ENCODE assay signal across 40 mouse cellular contexts in the genomic region with DNA sequence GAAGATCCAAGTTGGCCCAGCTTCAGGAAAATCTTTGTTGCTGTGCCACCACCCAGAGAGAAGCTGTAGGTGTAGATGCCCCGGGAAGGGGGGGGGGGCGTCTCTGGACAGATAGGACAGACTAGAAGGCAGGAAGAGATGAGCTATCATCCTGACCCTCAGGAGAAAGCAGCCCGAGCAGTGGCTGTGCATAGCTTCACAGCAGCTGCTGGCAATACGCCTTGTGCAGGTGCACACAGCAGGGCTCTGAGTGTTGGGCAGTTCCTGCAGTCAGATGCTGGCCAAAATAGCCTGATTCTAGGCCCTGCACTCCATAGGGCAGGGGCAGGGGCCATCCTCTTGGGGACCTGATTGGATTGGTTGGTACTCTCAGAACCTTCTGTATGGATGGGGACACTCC. TPM values are rescaled to one million over a fixed set of nuclear protein-coding genes. Genes with fewer than 3 reads are reported as not detected.
DNase-seq lines count a peak whose midpoint lies in the region; ATAC-seq and TF ChIP-seq lines count a peak whose summit lies in the region.
"Had no signal": no experiment of that assay in that cellular context is flagged by ENCODE, and none has a peak within 500 bp of the region (broad histone marks: within the 10 kb centered on the region; RNA-seq: fewer than 3 reads in every experiment).

No protein-coding gene starts in this region.

- peak; percentile 55 to 65 for DNase-seq in cerebellum, postnatal 10 days
- no peak for DNase-seq in cerebellum, adult 9-11 months
- peak; percentile 10 for DNase-seq in hindbrain, postnatal 0 days (ENCODE audit: low spot score)
- no peak for DNase-seq in hindbrain, embryonic 11.5 days (ENCODE audit: low spot score)
- no peak for DNase-seq in embryonic facial prominence, embryonic 14.5 days (ENCODE audit: low spot score)
- DNase-seq in layer of hippocampus, postnatal 10 days (ENCODE audit: low spot score in 2 of 2): no peak
- DNase-seq in spleen, adult 18-20 months: no peak
- DNase-seq: adrenal gland, postnatal 25 days; gastrocnemius, adult 2 months; gastrocnemius, postnatal 36 days; heart, adult 18-20 months; heart, postnatal 36 days; kidney, adult 11 months; kidney, postnatal 14 days; layer of hippocampus, adult 9-11 months; liver; lung, adult 2 months; lung, postnatal 10 days; right cerebral cortex, postnatal 25 days; thymus, adult 18-20 months; thymus, postnatal 25 days had no signal

- no peaks in the 10 kb centered on the region for H3K9me3 ChIP-seq in hindbrain, postnatal 0 days (ENCODE audit: low read length)
- H3K9me3 ChIP-seq in hindbrain, embryonic 11.5 days (ENCODE audit: control insufficient read depth, low read length): no peaks in the 10 kb centered on the region
- no peaks in the 10 kb centered on the region for H3K9me3 ChIP-seq in embryonic facial prominence, embryonic 14.5 days (ENCODE audit: control insufficient read depth, low read length)
- H3K9me3 ChIP-seq in stomach, embryonic 15.5 days: no peaks in the 10 kb centered on the region
- H3K9me3 ChIP-seq: forebrain, embryonic 10.5 days; forebrain, embryonic 15.5 days; hindbrain, embryonic 13.5 days; midbrain, embryonic 13.5 days; neural tube, embryonic 15.5 days had no signal

- TF ChIP-seq CTCF in hindbrain, postnatal 0 days (IDR thresholded peaks at IDR 0.05; ENCODE audit: low read depth): no peak

- no peak for ATAC-seq in hindbrain, postnatal 0 days
- no peak for ATAC-seq in hindbrain, embryonic 11.5 days (ENCODE audit: low FRiP score)
- ATAC-seq in embryonic facial prominence, embryonic 14.5 days (ENCODE audit: low read depth): no peak
- ATAC-seq in stomach, embryonic 15.5 days (ENCODE audit: insufficient read depth, low FRiP score, low read depth): no peak
- ATAC-seq: forebrain, embryonic 15.5 days; midbrain, embryonic 13.5 days had no signal

- no peaks in the 10 kb centered on the region for H3K4me1 ChIP-seq in hindbrain, postnatal 0 days (ENCODE audit: insufficient read depth, low read length)
- no peaks in the 10 kb centered on the region for H3K4me1 ChIP-seq in hindbrain, embryonic 11.5 days (replicated peaks; ENCODE audit: control insufficient read depth, insufficient read depth, low read length)
- no peaks in the 10 kb centered on the region for H3K4me1 ChIP-seq in embryonic facial prominence, embryonic 14.5 days (ENCODE audit: control insufficient read depth, insufficient read depth, low read length)
- H3K4me1 ChIP-seq in stomach, embryonic 15.5 days: no peaks in the 10 kb centered on the region; the same call in 1 of the 2 replicates
- H3K4me1 ChIP-seq: forebrain, embryonic 10.5 days; forebrain, embryonic 15.5 days; hindbrain, embryonic 13.5 days; midbrain, embryonic 13.5 days; neural tube, embryonic 15.5 days had no signal

- no peaks in the 10 kb centered on the region for H3K36me3 ChIP-seq in hindbrain, postnatal 0 days (ENCODE audit: insufficient read depth, low read length)
- no peaks in the 10 kb centered on the region for H3K36me3 ChIP-seq in hindbrain, embryonic 11.5 days (ENCODE audit: control insufficient read depth, insufficient read depth, low read length)
- no peaks in the 10 kb centered on the region for H3K36me3 ChIP-seq in embryonic facial prominence, embryonic 14.5 days (ENCODE audit: control insufficient read depth, insufficient read depth, low read length)
- H3K36me3 ChIP-seq in stomach, embryonic 15.5 days: no peaks in the 10 kb centered on the region
- H3K36me3 ChIP-seq: forebrain, embryonic 10.5 days; forebrain, embryonic 15.5 days; hindbrain, embryonic 13.5 days; midbrain, embryonic 13.5 days; neural tube, embryonic 15.5 days had no signal

- no peak overlapping the region for H3K9ac ChIP-seq in hindbrain, postnatal 0 days (replicated peaks; ENCODE audit: low read length)
- H3K9ac ChIP-seq in hindbrain, embryonic 11.5 days (ENCODE audit: low read depth, low read length): no peak overlapping the region
- H3K9ac ChIP-seq in embryonic facial prominence, embryonic 14.5 days (ENCODE audit: low read depth, low read length): no peak overlapping the region
- H3K9ac ChIP-seq in stomach, embryonic 15.5 days: no peak overlapping the region
- H3K9ac ChIP-seq: forebrain, embryonic 15.5 days; hindbrain, embryonic 13.5 days; liver, embryonic 14.5 days; midbrain, embryonic 13.5 days; neural tube, embryonic 15.5 days had no signal

- H3K4me3 ChIP-seq in hindbrain, postnatal 0 days (ENCODE audit: low read length): no peak overlapping the region
- H3K4me3 ChIP-seq in hindbrain, embryonic 11.5 days (ENCODE audit: low read depth, low read length): no peak overlapping the region
- H3K4me3 ChIP-seq in embryonic facial prominence, embryonic 14.5 days (ENCODE audit: low read depth, low read length): no peak overlapping the region
- peak overlapping the region; percentile 16 for H3K4me3 ChIP-seq in stomach, embryonic 15.5 days (replicated peaks)
- H3K4me3 ChIP-seq: forebrain, embryonic 10.5 days; forebrain, embryonic 15.5 days; gastrocnemius, adult 2 months; hindbrain, embryonic 13.5 days; midbrain, embryonic 13.5 days; neural tube, embryonic 15.5 days had no signal

- WGBS in hindbrain, postnatal 0 days: 71% methylated on average over 4 of the region's 4 CpGs
- WGBS in hindbrain, embryonic 11.5 days: 70% methylated on average over 4 of the region's 4 CpGs
- WGBS in embryonic facial prominence, embryonic 14.5 days: 63% methylated on average over 3 of the region's 4 CpGs
- 67% methylated on average over 4 of the region's 4 CpGs for WGBS in stomach, embryonic 15.5 days

- no peak overlapping the region for H3K27ac ChIP-seq in hindbrain, postnatal 0 days
- no peak overlapping the region for H3K27ac ChIP-seq in hindbrain, embryonic 11.5 days (ENCODE audit: low read depth, low read length)
- no peak overlapping the region for H3K27ac ChIP-seq in embryonic facial prominence, embryonic 14.5 days (replicated peaks; ENCODE audit: low read depth, low read length)
- H3K27ac ChIP-seq in stomach, embryonic 15.5 days: no peak overlapping the region
- H3K27ac ChIP-seq: forebrain, embryonic 10.5 days; forebrain, embryonic 15.5 days; gastrocnemius, adult 2 months; hindbrain, embryonic 13.5 days; liver, embryonic 14.5 days; macrophage; midbrain, embryonic 13.5 days; neural tube, embryonic 15.5 days had no signal

- no peaks in the 10 kb centered on the region for H3K27me3 ChIP-seq in hindbrain, postnatal 0 days (ENCODE audit: insufficient read depth, low read length)
- no peaks in the 10 kb centered on the region for H3K27me3 ChIP-seq in hindbrain, embryonic 11.5 days (ENCODE audit: control insufficient read depth, insufficient read depth, low read length)
- no peaks in the 10 kb centered on the region for H3K27me3 ChIP-seq in embryonic facial prominence, embryonic 14.5 days (replicated peaks; ENCODE audit: control insufficient read depth, insufficient read depth, low read length)
- no peaks in the 10 kb centered on the region for H3K27me3 ChIP-seq in stomach, embryonic 15.5 days (replicated peaks)
- H3K27me3 ChIP-seq: forebrain, embryonic 15.5 days; hindbrain, embryonic 13.5 days; midbrain, embryonic 13.5 days; neural tube, embryonic 15.5 days had no signal

- H3K4me2 ChIP-seq in hindbrain, postnatal 0 days (ENCODE audit: low read depth, low read length): no peak overlapping the region
- H3K4me2 ChIP-seq in hindbrain, embryonic 11.5 days (replicated peaks; ENCODE audit: low read depth, low read length): no peak overlapping the region
- H3K4me2 ChIP-seq in embryonic facial prominence, embryonic 14.5 days (ENCODE audit: low read depth, low read length): peak overlapping the region; percentile 18; the same call in 1 of the 2 replicates
- peak overlapping the region; percentile 6; the same call in 1 of the 2 replicates for H3K4me2 ChIP-seq in stomach, embryonic 15.5 days
- H3K4me2 ChIP-seq: forebrain, embryonic 15.5 days; heart, embryonic 11.5 days; hindbrain, embryonic 13.5 days; midbrain, embryonic 13.5 days; neural tube, embryonic 15.5 days had no signal

RNA-seq across cellular contexts. Expression of gene Anxa8, which starts 1.0 kb away (rescaled TPM):
- 0.11 TPM in 1 of 2 replicates, not detected in the other for total RNA-seq in hindbrain, postnatal 0 days (2014; rRNA removed)
- polyA plus RNA-seq in hindbrain, postnatal 0 days (2015; fragmentation: Nextera tagmentation; extraction: Ambion mirVana): 0.37 and 0.90 TPM in 2 replicates
- 1.5 and 1.8 TPM in 2 replicates for polyA plus RNA-seq in hindbrain, embryonic 11.5 days (2014; fragmentation: Nextera tagmentation; extraction: Ambion mirVana)
- polyA plus RNA-seq in embryonic facial prominence, embryonic 14.5 days (2014; fragmentation: Nextera tagmentation; extraction: Ambion mirVana): 25.3 and 34.6 TPM in 2 replicates
- 27.8 and 40.7 TPM in 2 replicates for polyA plus RNA-seq in stomach, embryonic 15.5 days (2015; fragmentation: Nextera tagmentation; extraction: Ambion mirVana)
- 1 to 10 TPM in 1 of 2 experiments, under 1 TPM in 1; 0.83 to 1.1 TPM for total RNA-seq in layer of hippocampus, postnatal 10 days (2021)
- total RNA-seq: common myeloid progenitor, adult 5-6 weeks; megakaryocyte-erythroid progenitor cell, adult 5-6 weeks had no signal
- polyA plus RNA-seq: forebrain, embryonic 15.5 days; hindbrain, embryonic 13.5 days; macrophage; midbrain, embryonic 13.5 days had no signal

RNA-seq across cellular contexts. Expression of gene A630023A22Rik, which starts 15.7 kb away (rescaled TPM):
- 2.2 TPM in 1 of 2 replicates, not detected in the other for total RNA-seq in hindbrain, postnatal 0 days (2014; rRNA removed)
- not detected in 2 replicates for polyA plus RNA-seq in hindbrain, postnatal 0 days (2015; fragmentation: Nextera tagmentation; extraction: Ambion mirVana)
- not detected in 2 replicates for polyA plus RNA-seq in hindbrain, embryonic 11.5 days (2014; fragmentation: Nextera tagmentation; extraction: Ambion mirVana)
- polyA plus RNA-seq in embryonic facial prominence, embryonic 14.5 days (2014; fragmentation: Nextera tagmentation; extraction: Ambion mirVana): not detected in 2 replicates
- polyA plus RNA-seq in stomach, embryonic 15.5 days (2015; fragmentation: Nextera tagmentation; extraction: Ambion mirVana): not detected in 2 replicates
- total RNA-seq in layer of hippocampus, postnatal 10 days (2021): not detected
- total RNA-seq: adrenal gland, adult 18-20 months; adrenal gland, postnatal 25 days; common myeloid progenitor, adult 5-6 weeks; gastrocnemius, adult 2 months; gastrocnemius, postnatal 36 days; heart, adult 18-20 months; heart, postnatal 36 days; left cerebral cortex, adult 18-20 months; left cerebral cortex, postnatal 25 days; megakaryocyte-erythroid progenitor cell, adult 5-6 weeks; monocyte, adult 5-6 weeks had no signal
- polyA plus RNA-seq: brain, embryonic 14.5 days; forebrain, embryonic 10.5 days; forebrain, embryonic 15.5 days; frontal cortex, adult 2 months; heart, embryonic 11.5 days; hindbrain, embryonic 13.5 days; kidney, embryonic 14.5 days; liver, embryonic 14.5 days; lung, adult 2 months; macrophage; midbrain, embryonic 13.5 days had no signal

RNA-seq across cellular contexts. Expression of gene Antxrl, which starts 34.3 kb away (rescaled TPM):
- total RNA-seq in hindbrain, postnatal 0 days (2014; rRNA removed): not detected in 2 replicates
- not detected in 2 replicates for polyA plus RNA-seq in hindbrain, postnatal 0 days (2015; fragmentation: Nextera tagmentation; extraction: Ambion mirVana)
- not detected in 2 replicates for polyA plus RNA-seq in hindbrain, embryonic 11.5 days (2014; fragmentation: Nextera tagmentation; extraction: Ambion mirVana)
- polyA plus RNA-seq in embryonic facial prominence, embryonic 14.5 days (2014; fragmentation: Nextera tagmentation; extraction: Ambion mirVana): not detected in 2 replicates
- polyA plus RNA-seq in stomach, embryonic 15.5 days (2015; fragmentation: Nextera tagmentation; extraction: Ambion mirVana): not detected in 2 replicates
- not detected for total RNA-seq in layer of hippocampus, postnatal 10 days (2021)
- total RNA-seq: adrenal gland, adult 18-20 months; adrenal gland, postnatal 25 days; common myeloid progenitor, adult 5-6 weeks; gastrocnemius, adult 2 months; gastrocnemius, postnatal 36 days; heart, adult 18-20 months; heart, postnatal 36 days; left cerebral cortex, adult 18-20 months; left cerebral cortex, postnatal 25 days; megakaryocyte-erythroid progenitor cell, adult 5-6 weeks; monocyte, adult 5-6 weeks had no signal
- polyA plus RNA-seq: brain, embryonic 14.5 days; forebrain, embryonic 10.5 days; forebrain, embryonic 15.5 days; frontal cortex, adult 2 months; heart, embryonic 11.5 days; heart, embryonic 16.5 days; hindbrain, embryonic 13.5 days; kidney, embryonic 14.5 days; liver, embryonic 14.5 days; lung, adult 2 months; macrophage; midbrain, embryonic 13.5 days; neural tube, embryonic 15.5 days had no signal

Comparison
In these comparisons a context has a peak if more than half of its experiments do, and no peak if none do; other contexts are left out.
1. DNase-seq: peak in cerebellum, postnatal 10 days (2 of 2) and hindbrain, postnatal 0 days (single experiment); none in cerebellum, adult 9-11 months (single experiment), hindbrain, embryonic 11.5 days (single experiment), embryonic facial prominence, embryonic 14.5 days (single experiment), layer of hippocampus, postnatal 10 days (0 of 2) and spleen, adult 18-20 months (0 of 2).
2. H3K4me2 ChIP-seq: peak in embryonic facial prominence, embryonic 14.5 days (single experiment) and stomach, embryonic 15.5 days (single experiment); none in hindbrain, postnatal 0 days (single experiment) and hindbrain, embryonic 11.5 days (single experiment).